In the genomic region with DNA sequence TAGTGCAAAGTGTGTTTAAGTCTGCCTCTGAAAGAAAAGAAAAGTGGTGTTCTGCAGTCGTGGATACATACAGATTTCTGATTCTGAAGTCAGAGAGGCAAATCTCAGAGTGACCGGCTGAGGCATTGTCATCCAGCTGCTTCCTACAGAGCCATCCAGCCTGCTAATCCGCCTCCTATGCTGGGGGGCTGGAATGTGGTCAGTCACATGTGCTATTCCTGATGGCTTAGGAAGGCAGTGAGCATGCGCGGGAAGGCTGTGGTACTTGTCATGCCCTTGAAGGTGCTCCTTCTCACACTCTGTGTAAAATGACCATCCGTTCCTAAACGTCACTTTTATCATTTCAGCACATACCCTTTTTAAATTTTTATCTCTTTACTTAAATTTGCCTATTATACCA, we compare ENCODE assay signal across 23 mouse cellular contexts.
"Had no signal": no experiment of that assay in that cellular context is flagged by ENCODE, and none has a peak within 500 bp of the region (broad histone marks: within the 10 kb centered on the region; RNA-seq: fewer than 3 reads in every experiment).

No protein-coding gene starts in this region.

- H3K4me1 ChIP-seq: heart, embryonic 10.5 days; heart, embryonic 15.5 days; hindbrain, embryonic 13.5 days; hindbrain, embryonic 15.5 days; kidney, embryonic 15.5 days; limb, embryonic 13.5 days; limb, embryonic 15.5 days; liver, embryonic 12.5 days had no signal

- ATAC-seq: forebrain, postnatal 0 days; hindbrain, postnatal 0 days; intestine, embryonic 16.5 days; liver, embryonic 12.5 days had no signal

- H3K27me3 ChIP-seq: heart, embryonic 15.5 days; hindbrain, embryonic 13.5 days; hindbrain, embryonic 15.5 days; kidney, embryonic 15.5 days; limb, embryonic 13.5 days; limb, embryonic 15.5 days; liver, embryonic 12.5 days had no signal

- H3K9ac ChIP-seq: forebrain, postnatal 0 days; heart, embryonic 15.5 days; hindbrain, embryonic 13.5 days; hindbrain, embryonic 15.5 days; kidney, embryonic 15.5 days; limb, embryonic 13.5 days; limb, embryonic 15.5 days; liver, embryonic 12.5 days; liver, embryonic 14.5 days had no signal

- H3K9me3 ChIP-seq: heart, embryonic 10.5 days; heart, embryonic 15.5 days; hindbrain, embryonic 13.5 days; hindbrain, embryonic 15.5 days; kidney, embryonic 15.5 days; limb, embryonic 13.5 days; limb, embryonic 15.5 days; liver, embryonic 12.5 days had no signal

- DNase-seq: forebrain, postnatal 0 days; gastrocnemius, postnatal 14 days; gastrocnemius, postnatal 36 days; kidney, adult 11 months; kidney, adult 2 months; kidney, adult 9 months; kidney, postnatal 14 days; kidney, postnatal 36 days; layer of hippocampus, adult 9-11 months; layer of hippocampus, postnatal 36 days; left cerebral cortex, postnatal 4 days had no signal

- H3K27ac ChIP-seq: heart, embryonic 10.5 days; heart, embryonic 15.5 days; hindbrain, embryonic 13.5 days; hindbrain, embryonic 15.5 days; hindbrain, postnatal 0 days; kidney, embryonic 15.5 days; kidney, postnatal 0 days; limb, embryonic 13.5 days; limb, embryonic 15.5 days; liver, embryonic 12.5 days; liver, embryonic 14.5 days had no signal

- H3K4me2 ChIP-seq: heart, embryonic 15.5 days; hindbrain, embryonic 13.5 days; hindbrain, embryonic 15.5 days; kidney, embryonic 15.5 days; limb, embryonic 13.5 days; limb, embryonic 15.5 days; liver, embryonic 12.5 days had no signal

- H3K4me3 ChIP-seq: heart, embryonic 10.5 days; heart, embryonic 15.5 days; hindbrain, embryonic 13.5 days; hindbrain, embryonic 15.5 days; kidney, embryonic 15.5 days; limb, embryonic 13.5 days; limb, embryonic 15.5 days; liver, embryonic 12.5 days had no signal
